Mouse (Mus musculus) liver, adult 2 months (tissue): ENCODE data around the gene Rrbp1. TPM values are rescaled to one million over a fixed set of nuclear protein-coding genes. Genes with fewer than 3 reads are reported as not detected.

ENCODE experiments used
- DNase-seq: peaks from one replicate; pipeline ENCODE4 v3.0.0-alpha.2; 2011; ENCODE audit warnings: low read depth, low spot score; ENCODE audit errors: extremely low read depth
- H3K27ac ChIP-seq: fragments of 200-500 bp; replicated peaks from 2 replicates; pipeline ENCODE4 v1.5.1; 2012; ENCODE audit warnings: low read depth, mild to moderate bottlenecking, control low read depth, inconsistent platforms, low read length; ENCODE audit not compliant: insufficient read depth
- H3K27me3 ChIP-seq: fragments of 200-500 bp; 2 replicates; pipeline ENCODE4 v1.6.1; 2012; ENCODE audit warnings: mild to moderate bottlenecking, moderate library complexity, low read length, inconsistent platforms; ENCODE audit not compliant: control insufficient read depth, insufficient read depth
- H3K36me3 ChIP-seq: fragments of 200-500 bp; 2 replicates; pipeline ENCODE4 v1.6.1; 2012; ENCODE audit warnings: low read length, inconsistent platforms; ENCODE audit not compliant: control insufficient read depth, insufficient read depth
- H3K4me1 ChIP-seq: fragments of 200-500 bp; 2 replicates; pipeline ENCODE4 v1.6.1; 2011; ENCODE audit warnings: low read length; ENCODE audit not compliant: control insufficient read depth, insufficient read depth
- H3K4me3 ChIP-seq: fragments of 200-500 bp; 2 replicates; pipeline ENCODE4 v1.5.1; 2011; ENCODE audit warnings: low read depth, mild to moderate bottlenecking, control low read depth, low read length, moderate library complexity; ENCODE audit not compliant: insufficient read depth
- H3K79me2 ChIP-seq: fragments of 200-500 bp; 2 replicates; pipeline ENCODE4 v1.6.1; 2012; ENCODE audit warnings: inconsistent platforms, mild to moderate bottlenecking, low read length, moderate library complexity; ENCODE audit not compliant: control insufficient read depth, insufficient read depth
- H3K9ac ChIP-seq: fragments of 200-500 bp; 2 replicates; pipeline ENCODE4 v1.6.1; 2012; ENCODE audit warnings: low read depth, mild to moderate bottlenecking, control low read depth, inconsistent platforms, low read length
- CTCF ChIP-seq: fragments of 200-500 bp; IDR thresholded peaks from 2 replicates; pipeline ENCODE4 v1.5.1; 2011; ENCODE audit warnings: low read depth, low read length, control low read depth
- POLR2A ChIP-seq: fragments of 200-500 bp; IDR thresholded peaks from 2 replicates; pipeline ENCODE4 v1.6.1; 2011; ENCODE audit warnings: low read length, control low read depth; ENCODE audit not compliant: insufficient read depth; ENCODE audit errors: extremely low read depth
- WGBS: fragments of 180-500 bp; shearing (Covaris S2); methylation state at CpG from one replicate; pipeline ENCODE4 v1.1.7; 2018; 5-methylcytosine and 5-hydroxymethylcytosine counted together
- polyA plus RNA-seq: library from polyadenylated mRNA; depleted of rRNA; stranded (reverse); fragments of >200 nt; gene quantifications from 2 replicates; pipeline ENCODE4 v1.2.3, GENCODE M21; 2012
- total RNA-seq: library from RNA; depleted of rRNA; stranded (reverse); fragments of >200 nt; gene quantifications from 2 replicates; pipeline ENCODE4 v1.2.3, GENCODE M21; 2014

Gene Rrbp1
- total and polyA plus RNA-seq, 2 experiments: 109 to 141 TPM

GRCm38 (mm10) chr2:144022441-144022840 is 11.4 kb upstream of the Rrbp1 start:
- H3K4me1 ChIP-seq: no peaks in the 10 kb centered on the region
- H3K27me3 ChIP-seq: no peaks in the 10 kb centered on the region
- 89% methylated on average over 3 of the region's 3 CpGs for WGBS
- H3K27ac ChIP-seq: no peak overlapping the region
- H3K4me3 ChIP-seq: no peak overlapping the region
- no peaks in the 10 kb centered on the region for H3K36me3 ChIP-seq
- DNase-seq: no peak
- no peak for TF ChIP-seq POLR2A
- H3K9ac ChIP-seq: no peak overlapping the region
- H3K79me2 ChIP-seq: no peaks in the 10 kb centered on the region

DNA sequence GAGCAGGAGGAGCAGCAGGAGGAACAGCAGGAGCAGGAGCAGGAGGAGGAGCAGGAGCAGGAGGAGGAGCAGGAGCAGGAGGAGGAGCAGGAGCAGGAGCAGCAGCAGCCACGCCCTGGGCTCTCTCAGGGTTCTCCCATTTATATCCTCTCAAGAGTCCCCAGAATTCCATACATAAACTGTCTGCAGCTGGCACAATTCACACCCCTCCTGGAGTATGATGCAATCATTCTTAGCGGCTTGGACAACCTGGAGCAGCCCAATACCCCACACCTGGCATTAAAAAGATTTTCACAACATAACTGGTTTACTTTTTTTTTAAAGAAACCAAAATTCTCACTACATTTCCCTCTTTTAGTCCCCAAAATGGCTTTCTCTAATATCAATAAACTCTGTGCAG is 8.9 kb upstream of the Rrbp1 start:
- Histone ChIP-seq H3K4me3 (no peak overlapping the region), H3K79me2 (no peaks in the 10 kb centered on the region), H3K27me3 (no peaks in the 10 kb centered on the region), H3K9ac (no peak overlapping the region), H3K27ac (no peak overlapping the region), H3K4me1 (no peaks in the 10 kb centered on the region), H3K36me3 (no peaks in the 10 kb centered on the region)
- DNase-seq: no peak
- TF ChIP-seq POLR2A (no peak), CTCF (no peak)
- WGBS: 40% methylated on average over 2 of the region's 2 CpGs

GRCm38 (mm10) chr2:144015861-144016260 is 4.8 kb upstream of the Rrbp1 start:
- Histone ChIP-seq H3K79me2 (no peaks in the 10 kb centered on the region), H3K36me3 (no peaks in the 10 kb centered on the region), H3K4me1 (peaks cover 8% of the 10 kb centered on the region), H3K4me3 (no peak overlapping the region), H3K9ac (no peak overlapping the region), H3K27ac (no peak overlapping the region), H3K27me3 (no peaks in the 10 kb centered on the region)
- no peak for DNase-seq
- TF ChIP-seq CTCF (no peak), POLR2A (no peak)
- WGBS: 92% methylated on average over 9 of the region's 9 CpGs

DNA sequence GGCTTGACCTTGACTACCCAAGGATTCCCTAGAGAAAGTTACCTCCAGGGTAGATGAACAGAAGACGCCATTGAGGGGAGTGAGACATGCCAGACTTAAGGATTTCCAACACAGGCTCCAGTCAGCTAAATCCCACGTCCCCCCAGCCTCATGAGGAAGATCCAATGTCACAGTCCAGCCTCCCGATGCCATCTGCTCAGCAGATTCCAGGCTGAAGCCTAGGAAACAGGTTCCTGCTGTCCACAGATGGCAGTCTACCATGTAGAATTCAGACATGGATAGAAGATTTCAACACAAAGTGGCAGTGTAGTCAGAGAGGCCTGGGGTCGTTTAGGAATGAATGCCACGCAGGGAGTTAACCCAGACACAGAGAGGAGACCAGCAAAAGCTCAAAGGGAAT is 3.4 kb upstream of the Rrbp1 start:
- Histone ChIP-seq H3K79me2 (no peaks in the 10 kb centered on the region), H3K27ac (no peak overlapping the region), H3K4me1 (peaks cover 8% of the 10 kb centered on the region), H3K36me3 (no peaks in the 10 kb centered on the region), H3K9ac (no peak overlapping the region), H3K4me3 (no peak overlapping the region), H3K27me3 (no peaks in the 10 kb centered on the region)
- WGBS: 24% methylated on average over 5 of the region's 5 CpGs
- DNase-seq: no peak
- TF ChIP-seq CTCF (no peak), POLR2A (no peak)

DNA sequence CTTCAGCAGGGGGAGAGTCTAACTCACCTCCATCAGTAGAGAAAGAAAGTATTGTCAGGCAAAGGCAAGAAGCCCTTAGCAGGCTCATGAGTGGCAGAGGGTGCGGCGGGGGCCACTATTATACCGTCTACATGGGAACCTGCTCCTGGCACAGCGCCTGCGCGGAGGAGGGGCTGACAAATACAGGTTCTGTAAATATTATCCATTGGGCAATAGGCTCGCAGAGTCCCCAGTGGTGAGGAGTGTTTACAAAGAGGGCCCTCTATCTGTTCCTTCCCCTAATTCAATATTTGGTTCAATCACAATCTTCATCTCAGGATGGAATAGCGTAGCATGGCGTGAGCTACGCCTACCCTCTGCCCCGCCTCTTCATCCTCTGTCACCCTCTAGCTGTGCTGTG is 3.0 kb upstream of the Rrbp1 start:
- TF ChIP-seq POLR2A (no peak), CTCF (0 out of 2 replicates have a peak, but pooled peaks have one; percentile 5)
- Histone ChIP-seq H3K4me3 (no peak overlapping the region), H3K27ac (no peak overlapping the region), H3K36me3 (no peaks in the 10 kb centered on the region), H3K4me1 (peaks cover 8% of the 10 kb centered on the region), H3K79me2 (peaks cover under 1% of the 10 kb centered on the region; the same call in 1 of the 2 replicates), H3K27me3 (no peaks in the 10 kb centered on the region), H3K9ac (no peak overlapping the region)
- 11% methylated on average over 11 of the region's 11 CpGs for WGBS
- DNase-seq: peak; percentile 74

GRCm38 (mm10) chr2:144010282-144011044 is 600 bp downstream of the Rrbp1 start:
- peak; percentile 58 for DNase-seq
- H3K9ac ChIP-seq: peak overlapping the region; percentile 99
- peak overlapping the region; percentile 82 for H3K4me3 ChIP-seq
- peak; percentile 55; the same call in 1 of the 2 replicates for TF ChIP-seq POLR2A
- peak; percentile 77 for TF ChIP-seq CTCF
- under 1% methylated on average over 106 of the region's 107 CpGs for WGBS
- peaks cover 2% of the 10 kb centered on the region; the same call in 1 of the 2 replicates for H3K36me3 ChIP-seq
- H3K79me2 ChIP-seq: peaks cover 29% of the 10 kb centered on the region
- peaks cover 40% of the 10 kb centered on the region for H3K4me1 ChIP-seq
- H3K27me3 ChIP-seq: no peaks in the 10 kb centered on the region
- H3K27ac ChIP-seq: peak overlapping the region; percentile 96
